Mouse (Mus musculus) small intestine, adult 10 weeks (tissue): ENCODE data around the gene Lrr1. TPM values are rescaled to one million over a fixed set of nuclear protein-coding genes. Genes with fewer than 3 reads are reported as not detected.

ENCODE experiments used
- polyA plus RNA-seq: library from polyadenylated mRNA; stranded (reverse); fragments of 350-450 nt; fragmentation: Illumina TruSeq; extraction: RNeasy Lipid Tissue Mini Kit (QIAGEN cat#74804); gene quantifications from one replicate; pipeline ENCODE4 v1.2.3, GENCODE M21; 2014; ENCODE audit warnings: low replicate concordance

Gene Lrr1
- polyA plus RNA-seq = 5.9 TPM

DNA sequence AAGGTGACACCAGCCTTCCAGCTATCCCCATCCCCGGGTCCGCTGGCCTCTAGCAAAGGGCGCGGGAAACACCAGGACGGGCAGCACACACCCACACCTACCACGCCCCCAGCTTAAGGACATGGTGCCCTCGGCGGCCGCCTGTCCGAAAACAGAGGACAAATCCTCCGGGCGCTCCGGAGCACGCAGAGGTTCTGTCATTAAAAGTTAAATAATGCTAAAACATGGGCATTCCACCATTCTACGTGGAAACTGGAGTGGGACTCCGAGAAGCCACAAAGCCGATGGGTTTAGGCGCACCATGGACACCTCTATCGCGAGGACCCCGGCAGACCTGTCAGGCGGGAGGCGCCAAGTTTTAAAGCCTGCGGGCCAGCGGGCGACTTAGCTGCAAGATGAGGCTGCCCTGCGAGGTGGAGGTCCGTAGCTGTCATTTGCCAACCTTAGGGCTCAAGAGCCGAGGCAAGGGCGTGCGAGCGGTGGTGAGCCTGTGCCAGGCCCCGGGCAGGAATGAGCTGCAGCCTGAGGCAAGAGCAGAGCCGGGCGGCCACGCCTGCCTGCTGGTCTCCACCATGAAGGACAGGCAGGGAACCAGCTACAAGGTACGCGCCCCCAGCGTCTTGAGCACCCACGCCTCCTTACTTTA lies at the start of gene Lrr1:
Lrr1 (plus strand) TSS at position 354 of the 646 bp plus-strand sequence.

DNA sequence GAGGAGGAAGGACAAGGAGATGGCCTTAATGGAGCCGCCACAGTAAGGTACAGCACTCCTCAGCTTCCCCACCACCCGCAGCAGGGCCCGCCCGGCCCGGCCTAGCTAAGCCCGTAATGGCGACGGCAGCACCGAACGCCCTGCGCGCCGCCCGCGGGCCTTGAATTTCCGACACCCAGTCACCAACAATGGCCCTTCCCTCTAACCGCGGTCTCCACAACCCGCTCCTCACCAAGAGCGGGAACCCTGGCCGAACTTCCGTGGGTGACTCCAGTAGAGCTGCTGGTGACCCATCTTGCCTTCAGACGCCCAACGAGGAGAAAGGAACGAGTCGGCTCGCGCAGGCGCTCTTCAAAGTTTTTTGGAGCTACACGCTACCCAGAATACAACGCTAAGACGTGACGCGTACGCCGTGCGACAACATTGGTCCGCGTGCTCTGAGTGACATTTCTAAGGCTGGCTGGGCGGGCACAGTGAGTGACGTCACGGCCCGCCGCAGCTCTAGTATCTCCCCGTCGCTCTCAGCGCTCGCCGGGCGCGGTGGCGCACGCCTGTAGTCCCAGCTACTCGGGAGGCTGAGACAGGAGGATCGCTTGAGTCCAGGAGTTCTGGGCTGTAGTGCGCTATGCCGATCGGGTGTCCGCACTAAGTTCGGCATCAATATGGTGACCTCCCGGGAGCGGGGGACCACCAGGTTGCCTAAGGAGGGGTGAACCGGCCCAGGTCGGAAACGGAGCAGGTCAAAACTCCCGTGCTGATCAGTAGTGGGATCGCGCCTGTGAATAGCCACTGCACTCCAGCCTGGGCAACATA lies 9.6 kb upstream of the Lrr1 start, which contains the start of gene Rps29:
Rps29 (minus strand) TSS at position 422 of the 813 bp plus-strand sequence.

DNA sequence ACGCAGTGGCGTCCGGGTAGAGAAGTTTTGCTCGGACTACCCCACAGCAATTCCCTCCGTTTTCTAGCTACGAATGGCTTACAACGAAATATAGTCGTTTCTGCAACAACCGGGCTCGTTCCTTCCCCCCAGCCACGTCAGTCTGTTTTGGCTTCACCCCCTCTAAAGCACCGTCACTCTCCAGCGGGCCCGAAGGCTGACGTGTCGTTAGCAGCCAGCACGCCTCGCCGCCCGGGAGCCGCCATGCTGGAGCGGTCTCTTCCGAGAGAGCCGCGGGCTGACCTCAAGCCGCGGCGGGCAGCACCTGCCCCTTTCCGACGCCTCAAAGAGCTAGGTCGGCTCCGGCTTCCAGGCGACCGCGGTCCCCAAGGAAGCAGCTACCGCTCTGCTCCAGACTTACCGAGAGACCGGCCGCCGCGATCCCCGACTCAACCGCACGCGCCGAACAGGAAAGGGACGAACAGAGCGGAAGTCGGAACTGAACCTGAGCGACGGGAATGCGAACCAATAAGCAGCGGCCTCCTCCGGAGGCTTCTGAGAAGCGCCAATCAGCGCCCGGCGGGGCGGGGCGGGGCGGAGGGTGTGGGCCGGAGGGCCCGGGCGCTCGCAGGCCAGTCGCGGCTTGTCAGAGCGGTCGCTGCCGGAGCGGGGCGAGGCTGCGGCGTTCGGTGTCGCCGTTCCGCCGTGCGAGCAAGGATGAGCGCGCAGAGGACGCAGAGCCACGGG lies 15.1 kb downstream of the Lrr1 start, which contains the start of the genes Rpl36al and Mgat2:
Rpl36al (minus strand) TSS at position 501 of the 726 bp plus-strand sequence.
Mgat2 (plus strand) TSS at position 575 of the 726 bp plus-strand sequence.

DNA sequence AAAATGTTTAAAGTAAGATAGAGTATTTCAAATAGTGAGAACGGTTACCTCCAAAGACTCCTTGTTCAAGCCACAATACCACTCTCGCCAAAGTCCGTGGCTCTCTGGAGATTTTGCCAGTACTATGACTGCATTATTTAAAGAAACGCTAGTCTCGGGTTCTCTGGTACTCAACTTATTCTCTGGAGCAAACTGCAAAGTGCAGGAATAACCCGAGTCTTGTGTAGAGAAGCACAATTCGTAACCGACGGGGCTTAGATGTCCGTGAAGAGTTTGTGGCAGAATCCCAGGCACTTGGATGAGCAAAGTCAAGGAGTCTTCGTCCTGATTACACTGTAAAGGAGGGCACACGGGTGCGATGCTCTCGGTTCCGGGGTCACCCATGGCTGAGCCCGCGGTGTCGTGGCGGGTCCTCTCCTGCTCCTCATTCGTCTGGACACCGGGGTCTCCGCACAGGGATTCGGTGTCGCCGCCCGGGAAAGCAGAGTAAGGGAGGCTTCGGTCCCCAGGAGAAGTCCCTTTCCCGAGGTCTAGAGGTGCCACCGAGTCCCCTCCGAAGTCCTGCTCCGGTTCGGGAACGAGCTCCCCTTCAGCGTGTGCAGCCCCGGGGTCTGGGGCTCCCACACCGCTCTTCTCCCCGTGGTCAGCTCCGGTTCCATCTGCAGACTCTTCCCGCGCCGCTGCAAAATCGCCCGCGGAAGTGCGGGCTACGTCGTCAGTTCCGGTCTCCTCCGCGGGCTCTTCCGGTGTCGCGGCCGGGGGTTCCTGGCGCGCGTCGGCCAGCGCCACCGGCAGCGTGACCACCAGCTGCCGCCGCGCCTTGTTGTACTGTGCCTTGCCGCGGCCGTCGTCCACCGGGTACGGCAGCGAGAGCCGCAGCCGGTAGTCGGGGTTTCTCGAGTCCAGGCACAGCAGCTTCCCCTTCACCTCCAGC lies 28.1 kb downstream of the Lrr1 start, which contains the start of gene Gm49383:
Gm49383 (minus strand) TSS at position 661 of the 934 bp plus-strand sequence.

DNA sequence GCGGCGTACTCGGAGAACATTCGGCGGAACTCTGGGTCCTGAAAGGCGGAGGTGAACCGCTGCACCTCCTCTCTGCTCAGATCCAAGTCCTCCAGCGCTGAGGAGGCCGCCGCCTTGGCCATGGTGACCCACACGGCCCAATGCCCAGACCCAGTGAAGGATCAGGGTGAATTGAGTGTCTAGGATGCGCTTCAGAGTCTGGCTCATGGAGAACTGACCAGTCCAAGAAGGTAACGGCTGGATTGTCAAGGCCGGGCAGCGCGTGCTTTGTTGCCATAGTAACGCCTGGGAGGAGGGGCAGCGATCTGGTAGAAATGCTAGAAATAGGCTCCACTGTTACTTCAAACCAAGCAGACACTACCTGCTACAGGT lies 29.5 kb downstream of the Lrr1 start, which contains the start of gene Dnaaf2:
Dnaaf2 (minus strand) TSS at position 266 of the 372 bp plus-strand sequence.

DNA sequence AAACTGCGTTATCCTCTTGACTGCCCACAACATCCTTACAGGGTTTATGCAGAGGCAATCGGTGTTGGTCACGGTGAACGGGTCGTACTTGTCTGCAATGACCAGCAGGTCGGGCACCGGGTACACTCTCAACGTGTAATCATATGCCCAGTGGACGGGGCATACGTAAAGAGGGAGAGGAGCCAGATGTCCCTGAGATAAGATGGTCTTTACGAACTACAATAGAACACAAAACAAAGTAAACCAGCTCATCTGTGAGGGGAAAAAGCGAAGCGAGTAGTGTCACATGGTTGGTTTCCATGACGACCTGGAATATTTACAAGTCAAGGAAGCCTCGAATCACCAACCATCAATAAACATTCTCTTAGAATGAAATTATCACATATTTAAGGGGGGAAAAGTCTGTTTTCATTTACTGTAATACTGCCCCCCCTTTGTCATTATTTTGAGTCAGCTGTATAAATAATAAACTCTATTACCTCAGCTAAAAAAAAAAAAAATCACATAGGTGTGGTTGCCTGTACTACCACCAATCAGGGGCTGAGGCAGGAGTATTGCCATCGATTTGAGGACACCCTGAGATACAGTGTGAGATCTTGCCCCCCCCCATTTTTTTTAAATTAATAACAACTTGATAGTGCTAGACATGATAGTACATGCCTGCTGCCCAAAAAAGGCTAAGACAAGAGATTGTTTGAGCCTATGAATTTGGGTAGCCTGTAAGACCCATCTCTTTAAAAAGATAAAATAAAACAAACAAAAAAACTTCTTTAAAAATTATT lies 35.6 kb downstream of the Lrr1 start, which contains the start of gene Gm49384:
Gm49384 (minus strand) TSS at position 216 of the 782 bp plus-strand sequence.

DNA sequence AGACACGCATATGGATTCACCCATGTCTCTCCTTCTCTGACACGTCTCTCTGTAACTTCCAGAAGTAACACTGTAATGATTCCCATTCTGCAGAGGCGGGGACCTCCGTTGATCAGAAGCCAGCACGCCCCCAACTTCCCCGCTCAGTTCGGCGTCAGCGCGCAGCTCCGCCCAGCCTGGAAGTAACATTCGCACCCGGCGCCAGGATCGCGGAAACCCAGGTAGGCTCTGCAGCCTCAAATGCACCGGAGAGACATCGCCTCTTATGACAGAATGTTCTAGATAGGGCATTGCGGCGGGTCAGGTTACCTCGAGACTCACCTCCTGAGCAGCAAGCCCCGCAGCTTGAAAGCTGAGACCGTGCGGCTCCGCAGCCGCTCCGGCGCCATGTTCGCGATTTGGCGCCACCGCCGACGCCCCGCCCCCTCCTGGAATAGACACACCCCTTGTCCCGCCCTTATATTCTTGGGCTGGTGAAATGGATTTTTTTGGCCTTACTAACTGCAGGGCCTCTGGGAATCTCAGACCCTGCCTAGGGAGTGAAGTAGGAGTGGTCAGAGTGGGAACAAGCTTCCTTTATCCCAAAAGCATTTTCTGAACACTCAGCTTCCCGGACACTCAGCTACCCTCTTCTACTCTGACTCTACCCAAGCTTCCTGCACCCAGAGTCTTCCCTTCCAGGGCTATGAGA lies 59.3 kb downstream of the Lrr1 start, which contains the start of gene Pole2:
Pole2 (minus strand) TSS at position 420 of the 691 bp plus-strand sequence.

Other genes with a start within 250 kb of the Lrr1 start
- 40.1 TPM for gene Rps29, start 9.6 kb upstream of the Lrr1 start, polyA plus RNA-seq
- gene Rpl36al, start 15.3 kb downstream of the Lrr1 start, polyA plus RNA-seq = 92.1 TPM
- 172 TPM for gene Mgat2, start 15.3 kb downstream of the Lrr1 start, polyA plus RNA-seq
- 2.0 TPM for gene Gm49383, start 28.3 kb downstream of the Lrr1 start, polyA plus RNA-seq
- 1.4 TPM for gene Dnaaf2, start 29.6 kb downstream of the Lrr1 start, polyA plus RNA-seq
- gene Gm49384, start 35.5 kb downstream of the Lrr1 start, polyA plus RNA-seq = 13.1 TPM
- 7.4 TPM for gene Pole2, start 59.4 kb downstream of the Lrr1 start, polyA plus RNA-seq
- 3.2 TPM for gene Klhdc1, start 72.4 kb downstream of the Lrr1 start, polyA plus RNA-seq
- gene Klhdc2, start 127.9 kb downstream of the Lrr1 start, polyA plus RNA-seq = 50.6 TPM
- 110 TPM for gene Nemf, start 188.4 kb downstream of the Lrr1 start, polyA plus RNA-seq
- 137 TPM for gene Arf6, start 203.3 kb downstream of the Lrr1 start, polyA plus RNA-seq
- not detected for gene Gm9887, start 203.6 kb downstream of the Lrr1 start, polyA plus RNA-seq